Mouse (Mus musculus): ENCODE data around the gene Ddb2. TPM values are rescaled to one million over a fixed set of nuclear protein-coding genes. Genes with fewer than 3 reads are reported as not detected.

The Ddb2 gene
- total and polyA plus RNA-seq, 3 experiments: 2.7 to 8.5 (median 3.2) TPM

- Histone ChIP-seq H3K4me3 (no peak overlapping the region), H3K79me2 (replicated peaks; ENCODE audit: control insufficient read depth, insufficient read depth, low read length) (no peaks in the 10 kb centered on the region), H3K27me3 (ENCODE audit: control insufficient read depth, insufficient read depth, low read length) (no peaks in the 10 kb centered on the region), H3K9ac (ENCODE audit: low read depth, low read length) (no peak overlapping the region), H3K27ac (no peak overlapping the region), H3K4me1 (ENCODE audit: control insufficient read depth, insufficient read depth, low read length) (no peaks in the 10 kb centered on the region), H3K36me3 (ENCODE audit: control insufficient read depth, insufficient read depth, low read length) (no peaks in the 10 kb centered on the region)
- no peak for DNase-seq
- WGBS: 75% methylated on average over 4 of the region's 4 CpGs
- intact Hi-C loops (cut with DNase I): no loop called here
- TF ChIP-seq CTCF (IDR thresholded peaks at IDR 0.05): no peak
These were observed 69.2 kb downstream of the Ddb2 start for GRCm38 (mm10) chr2:91167629-91168028.

- Histone ChIP-seq H3K27ac (no peak overlapping the region), H3K9ac (ENCODE audit: low read depth, low read length) (no peak overlapping the region), H3K4me3 (no peak overlapping the region), H3K36me3 (ENCODE audit: control insufficient read depth, insufficient read depth, low read length) (peaks cover 7% of the 10 kb centered on the region), H3K27me3 (ENCODE audit: control insufficient read depth, insufficient read depth, low read length) (no peaks in the 10 kb centered on the region), H3K79me2 (replicated peaks; ENCODE audit: control insufficient read depth, insufficient read depth, low read length) (no peaks in the 10 kb centered on the region), H3K4me1 (ENCODE audit: control insufficient read depth, insufficient read depth, low read length) (peaks cover 3% of the 10 kb centered on the region)
- no peak for DNase-seq
- TF ChIP-seq POLR2A (IDR thresholded peaks at IDR 0.05; ENCODE audit: insufficient read depth, low read depth, low read length) (no peak), CTCF (IDR thresholded peaks at IDR 0.05) (no peak), EP300 (IDR thresholded peaks at IDR 0.05; ENCODE audit: insufficient read depth, low read depth, low read length) (no peak)
- WGBS: 67% methylated on average over 6 of the region's 6 CpGs
- intact Hi-C loops (cut with DNase I): no loop called here
These were observed 71.8 kb downstream of the Ddb2 start for GRCm38 (mm10) chr2:91164991-91165390.

- Histone ChIP-seq H3K27ac (no peak overlapping the region), H3K4me3 (no peak overlapping the region), H3K4me1 (ENCODE audit: control insufficient read depth, insufficient read depth, low read length) (peaks cover 3% of the 10 kb centered on the region), H3K79me2 (replicated peaks; ENCODE audit: control insufficient read depth, insufficient read depth, low read length) (no peaks in the 10 kb centered on the region), H3K27me3 (ENCODE audit: control insufficient read depth, insufficient read depth, low read length) (no peaks in the 10 kb centered on the region), H3K36me3 (ENCODE audit: control insufficient read depth, insufficient read depth, low read length) (peaks cover 7% of the 10 kb centered on the region), H3K9ac (ENCODE audit: low read depth, low read length) (no peak overlapping the region)
- 88% methylated on average over 5 of the region's 5 CpGs for whole genome bisulfite sequencing
- TF ChIP-seq POLR2A (IDR thresholded peaks at IDR 0.05; ENCODE audit: insufficient read depth, low read depth, low read length) (no peak), CTCF (IDR thresholded peaks at IDR 0.05) (no peak), EP300 (IDR thresholded peaks at IDR 0.05; ENCODE audit: insufficient read depth, low read depth, low read length) (no peak)
- intact Hi-C loops (cut with DNase I): no loop called here
- DNase-seq: no peak
These were observed 73.2 kb downstream of the Ddb2 start for GRCm38 (mm10) chr2:91163532-91163931.

GRCm38 (mm10) chr2:91162952-91163351 lies 73.8 kb downstream of the Ddb2 start:
- Histone ChIP-seq H3K27me3 (ENCODE audit: control insufficient read depth, insufficient read depth, low read length) (no peaks in the 10 kb centered on the region), H3K4me3 (no peak overlapping the region), H3K4me1 (ENCODE audit: control insufficient read depth, insufficient read depth, low read length) (peaks cover 3% of the 10 kb centered on the region), H3K79me2 (replicated peaks; ENCODE audit: control insufficient read depth, insufficient read depth, low read length) (no peaks in the 10 kb centered on the region), H3K9ac (ENCODE audit: low read depth, low read length) (no peak overlapping the region), H3K27ac (no peak overlapping the region), H3K36me3 (ENCODE audit: control insufficient read depth, insufficient read depth, low read length) (peaks cover 7% of the 10 kb centered on the region)
- DNase-seq: no peak
- TF ChIP-seq POLR2A (IDR thresholded peaks at IDR 0.05; ENCODE audit: insufficient read depth, low read depth, low read length) (no peak), EP300 (IDR thresholded peaks at IDR 0.05; ENCODE audit: insufficient read depth, low read depth, low read length) (no peak), CTCF (IDR thresholded peaks at IDR 0.05) (no peak)
- WGBS: 88% methylated on average over 4 of the region's 4 CpGs
- intact Hi-C loops (cut with DNase I): no loop called here

Other genes starting within 250 kb of the Ddb2 start
- gene Rapsn, start 201.4 kb downstream of the Ddb2 start, total RNA-seq (2021): 10 to 100 TPM; 15.9 to 16.8 TPM
- gene Rapsn, start 201.4 kb downstream of the Ddb2 start, polyA plus RNA-seq (2012; rRNA removed): 19.3 and 22.0 TPM in 2 replicates
- gene Psmc3, start 183.0 kb downstream of the Ddb2 start, total RNA-seq (2021): 100 to 1,000 TPM; 216 to 252 TPM
- gene Psmc3, start 183.0 kb downstream of the Ddb2 start, polyA plus RNA-seq (2012; rRNA removed): 112 and 141 TPM in 2 replicates
- gene Slc39a13, start 166.6 kb downstream of the Ddb2 start, total RNA-seq (2021): 10 to 100 TPM; 21.1 to 22.3 TPM
- gene Slc39a13, start 166.6 kb downstream of the Ddb2 start, polyA plus RNA-seq (2012; rRNA removed): 57.3 and 58.6 TPM in 2 replicates
- gene Spi1, start 154.6 kb downstream of the Ddb2 start, total RNA-seq (2021): 1 to 10 TPM; 3.7 to 6.2 TPM
- gene Spi1, start 154.6 kb downstream of the Ddb2 start, polyA plus RNA-seq (2012; rRNA removed): 10.2 and 17.2 TPM in 2 replicates
- 1,000 to 10,000 TPM; 1,229 to 1,417 TPM for gene Mybpc3, start 118.8 kb downstream of the Ddb2 start, total RNA-seq (2021)
- gene Mybpc3, start 118.8 kb downstream of the Ddb2 start, polyA plus RNA-seq (2012; rRNA removed): 1,378 and 1,771 TPM in 2 replicates
- gene Madd, start 53.1 kb downstream of the Ddb2 start, total RNA-seq (2021): 1 to 10 TPM; 4.7 to 8.5 TPM
- gene Madd, start 53.1 kb downstream of the Ddb2 start, polyA plus RNA-seq (2012; rRNA removed): 6.1 and 8.6 TPM in 2 replicates
- gene Nr1h3, start 34.1 kb downstream of the Ddb2 start, total RNA-seq (2021): 10 to 100 TPM; 20.3 to 27.6 TPM
- gene Nr1h3, start 34.1 kb downstream of the Ddb2 start, polyA plus RNA-seq (2012; rRNA removed): 30.6 and 32.9 TPM in 2 replicates
- 10 to 100 TPM; 17.3 to 19.9 TPM for gene Acp2, start 34.1 kb downstream of the Ddb2 start, total RNA-seq (2021)
- 15.0 and 20.4 TPM in 2 replicates for gene Acp2, start 34.1 kb downstream of the Ddb2 start, polyA plus RNA-seq (2012; rRNA removed)
- 100 to 1,000 TPM; 141 to 157 TPM for gene Pacsin3, start 19.0 kb upstream of the Ddb2 start, total RNA-seq (2021)
- 139 and 165 TPM in 2 replicates for gene Pacsin3, start 19.0 kb upstream of the Ddb2 start, polyA plus RNA-seq (2012; rRNA removed)
- 10 to 100 TPM; 54.7 to 58.2 TPM for gene Arfgap2, start 28.0 kb upstream of the Ddb2 start, total RNA-seq (2021)
- 35.0 and 43.2 TPM in 2 replicates for gene Arfgap2, start 28.0 kb upstream of the Ddb2 start, polyA plus RNA-seq (2012; rRNA removed)
- gene 1110051M20Rik, start 207.7 kb upstream of the Ddb2 start, total RNA-seq (2021): 10 to 100 TPM in 1 of 2 experiments, 1 to 10 TPM in 1; 8.4 to 13.2 TPM
- 14.7 and 18.4 TPM in 2 replicates for gene 1110051M20Rik, start 207.7 kb upstream of the Ddb2 start, polyA plus RNA-seq (2012; rRNA removed)
- gene Lrp4, start 220.5 kb upstream of the Ddb2 start, total RNA-seq (2021): 10 to 100 TPM; 10.6 to 12.3 TPM
- gene Lrp4, start 220.5 kb upstream of the Ddb2 start, polyA plus RNA-seq (2012; rRNA removed): 3.8 and 6.7 TPM in 2 replicates

All from heart, adult 2 months (tissue).